Mouse (Mus musculus) spleen, postnatal 4 days (tissue): Measurements from ENCODE around the gene Shank2.

Experiments
- DNase-seq, 2 experiments: peaks; one replicate each; pipeline ENCODE4 v3.0.0; 2022; ENCODE audit warnings: low spot score in 2 of 2

Shank2 gene

GRCm38 (mm10) chr7:144170686-144171085 is 169.0 kb downstream of the Shank2 start:
- no peak for DNase-seq

GRCm38 (mm10) chr7:144173869-144174268 is 172.1 kb downstream of the Shank2 start:
- DNase-seq = no peak

- no peak for DNase-seq
Measured at GRCm38 (mm10) chr7:144174329-144174728, 172.6 kb downstream of the Shank2 start.

GRCm38 (mm10) chr7:144175025-144175424 is 173.3 kb downstream of the Shank2 start:
- no peak for DNase-seq

- DNase-seq = no peak
Measured at GRCm38 (mm10) chr7:144175481-144176233, 173.9 kb downstream of the Shank2 start.

GRCm38 (mm10) chr7:144176234-144176730 is 174.6 kb downstream of the Shank2 start:
- DNase-seq = no peak

- no peak for DNase-seq
Measured at GRCm38 (mm10) chr7:144179436-144179835, 177.7 kb downstream of the Shank2 start.

GRCm38 (mm10) chr7:144180885-144181284 is 179.2 kb downstream of the Shank2 start:
- DNase-seq = peak; percentile 21 to 71

- DNase-seq = no peak
Measured at GRCm38 (mm10) chr7:144187869-144188430, 186.2 kb downstream of the Shank2 start.

- DNase-seq = no peak
Measured at GRCm38 (mm10) chr7:144189446-144189845, 187.7 kb downstream of the Shank2 start.

- no peak for DNase-seq
Measured at GRCm38 (mm10) chr7:144198491-144198890, 196.8 kb downstream of the Shank2 start.

GRCm38 (mm10) chr7:144202017-144202682 is 200.4 kb downstream of the Shank2 start:
- no peak for DNase-seq

- no peak for DNase-seq
Measured at GRCm38 (mm10) chr7:144204290-144204689, 202.6 kb downstream of the Shank2 start.

- DNase-seq = no peak
Measured at GRCm38 (mm10) chr7:144205161-144205560, 203.4 kb downstream of the Shank2 start.

- DNase-seq = no peak
Measured at GRCm38 (mm10) chr7:144205837-144206236, 204.1 kb downstream of the Shank2 start.

- DNase-seq = no peak
Measured at GRCm38 (mm10) chr7:144206254-144206653, 204.5 kb downstream of the Shank2 start.

- no peak for DNase-seq
Measured at GRCm38 (mm10) chr7:144207100-144207499, 205.4 kb downstream of the Shank2 start.

- DNase-seq = no peak
Measured at GRCm38 (mm10) chr7:144207849-144208248, 206.1 kb downstream of the Shank2 start.

- no peak for DNase-seq
Measured at GRCm38 (mm10) chr7:144208628-144209027, 206.9 kb downstream of the Shank2 start.

GRCm38 (mm10) chr7:144210526-144210925 is 208.8 kb downstream of the Shank2 start:
- DNase-seq = no peak

- DNase-seq = no peak
Measured at GRCm38 (mm10) chr7:144212694-144213093, 211.0 kb downstream of the Shank2 start.

- DNase-seq = peak in 1 of 2 experiments; percentile 21
Measured at GRCm38 (mm10) chr7:144217192-144217591, 215.5 kb downstream of the Shank2 start.

- no peak for DNase-seq
Measured at GRCm38 (mm10) chr7:144228683-144229082, 227.0 kb downstream of the Shank2 start.
